Mouse (Mus musculus) stomach, embryonic 15.5 days (tissue): ENCODE results near the gene Ckap2. TPM values are rescaled to one million over a fixed set of nuclear protein-coding genes. Genes with fewer than 3 reads are reported as not detected.

Source experiments
- ATAC-seq: fragments of 200-750 bp; cut with Nextera tagmentation; 2 replicates; pipeline ENCODE4 v1.8.0; 2017; ENCODE audit warnings: low read depth, moderate number of reproducible peaks, moderate TSS enrichment; ENCODE audit not compliant: insufficient read depth, low FRiP score
- H3K27ac ChIP-seq: fragments of 300-500 bp; sonication (generic); 2 replicates; pipeline ENCODE4 v1.5.1; 2015; ENCODE audit warnings: mild to moderate bottlenecking, inconsistent platforms
- H3K27me3 ChIP-seq: fragments of 300-500 bp; sonication (generic); replicated peaks from 2 replicates; pipeline ENCODE4 v1.6.1; 2015; ENCODE audit warnings: inconsistent platforms
- H3K36me3 ChIP-seq: fragments of 300-500 bp; sonication (generic); 2 replicates; pipeline ENCODE4 v1.6.1; 2015; ENCODE audit warnings: inconsistent platforms
- H3K4me1 ChIP-seq: fragments of 300-500 bp; sonication (generic); 2 replicates; pipeline ENCODE4 v1.6.1; 2015; ENCODE audit warnings: inconsistent platforms
- H3K4me2 ChIP-seq: fragments of 300-500 bp; sonication (generic); 2 replicates; pipeline ENCODE4 v1.6.1; 2015; ENCODE audit warnings: mild to moderate bottlenecking, inconsistent platforms
- H3K4me3 ChIP-seq: fragments of 300-500 bp; sonication (generic); replicated peaks from 2 replicates; pipeline ENCODE4 v1.5.1; 2015; ENCODE audit warnings: inconsistent platforms
- H3K9ac ChIP-seq: fragments of 300-500 bp; sonication (generic); 2 replicates; pipeline ENCODE4 v1.6.1; 2015; ENCODE audit warnings: inconsistent platforms
- H3K9me3 ChIP-seq: fragments of 300-500 bp; sonication (generic); 2 replicates; pipeline ENCODE4 v1.6.1; 2016; ENCODE audit warnings: inconsistent platforms
- WGBS: fragments of 180-500 bp; shearing (Covaris S2); methylation state at CpG from one replicate; pipeline ENCODE4 v1.1.7; 2015; 5-methylcytosine and 5-hydroxymethylcytosine counted together
- polyA plus RNA-seq: library from polyadenylated mRNA; unstranded; fragments of >200 nt; fragmentation: Nextera tagmentation; extraction: Ambion mirVana; gene quantifications from 2 replicates; pipeline ENCODE4 v1.2.1, GENCODE M21; 2015

Ckap2 gene
- polyA plus RNA-seq: 42.1 and 50.1 TPM in 2 replicates

DNA sequence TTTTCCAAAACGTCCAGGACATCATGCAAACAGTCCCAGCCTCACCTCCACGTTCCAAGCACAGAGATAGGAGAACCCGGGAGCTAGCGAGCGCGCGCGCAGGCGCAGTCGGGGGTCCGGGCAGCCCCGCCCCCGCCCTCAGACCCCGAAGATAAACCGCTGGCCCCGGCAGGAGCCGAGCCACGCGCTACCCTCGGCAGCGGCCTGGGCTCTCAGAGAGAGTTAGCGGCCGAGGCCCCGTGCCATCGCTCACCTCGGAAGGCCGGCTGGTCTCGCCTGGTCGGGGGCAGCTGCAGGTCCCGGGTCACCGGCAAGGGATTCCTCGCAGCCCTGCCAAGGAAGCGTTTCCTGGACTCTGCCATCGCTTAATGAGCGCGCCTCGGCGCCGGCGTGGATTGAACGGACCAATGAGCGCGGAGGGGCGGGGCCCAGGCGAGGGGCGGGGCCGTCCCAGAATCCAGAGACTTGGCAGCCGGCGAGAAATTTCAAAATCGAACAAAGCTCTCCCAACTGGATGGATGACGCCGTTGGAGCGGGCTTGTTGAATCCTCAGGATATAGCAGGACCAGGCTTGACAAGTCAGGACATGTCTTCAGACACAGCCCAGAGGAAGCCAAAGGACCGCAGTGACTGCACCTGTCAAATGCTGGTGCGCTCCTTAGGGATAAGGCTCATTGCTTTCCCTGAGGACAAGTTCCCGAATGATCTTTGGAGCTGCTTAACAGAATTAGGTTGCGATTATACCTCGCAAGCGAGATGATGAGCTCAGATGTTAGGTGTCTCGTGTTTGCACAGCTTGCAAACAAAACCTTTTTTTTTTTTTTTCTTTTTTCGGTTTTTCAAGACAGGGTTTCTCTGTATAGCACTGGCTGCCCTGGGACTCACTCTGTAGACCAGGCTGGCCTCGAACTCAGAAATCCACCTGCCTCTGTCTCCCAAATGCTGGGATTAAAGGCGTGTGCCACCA is at the start of gene Ckap2:
Gene Ckap2 (minus strand): TSS at position 389 of the 967 bp plus-strand sequence.
- H3K36me3 ChIP-seq: no peaks in the 10 kb centered on the region
- H3K9ac ChIP-seq: peak within 1 kb of the TSS; percentile 62; the same call in 1 of the 2 replicates
- no peaks in the 10 kb centered on the region for H3K9me3 ChIP-seq
- WGBS: 2% methylated on average over 63 of the region's 63 CpGs
- peak within 1 kb of the TSS; percentile 75 for H3K4me2 ChIP-seq
- H3K4me3 ChIP-seq: peak within 1 kb of the TSS; percentile 71
- peaks cover 18% of the 10 kb centered on the region for H3K4me1 ChIP-seq
- H3K27me3 ChIP-seq: no peaks in the 10 kb centered on the region
- peak within 1 kb of the TSS; percentile 85 for H3K27ac ChIP-seq
- peak; percentile 97 for ATAC-seq

DNA sequence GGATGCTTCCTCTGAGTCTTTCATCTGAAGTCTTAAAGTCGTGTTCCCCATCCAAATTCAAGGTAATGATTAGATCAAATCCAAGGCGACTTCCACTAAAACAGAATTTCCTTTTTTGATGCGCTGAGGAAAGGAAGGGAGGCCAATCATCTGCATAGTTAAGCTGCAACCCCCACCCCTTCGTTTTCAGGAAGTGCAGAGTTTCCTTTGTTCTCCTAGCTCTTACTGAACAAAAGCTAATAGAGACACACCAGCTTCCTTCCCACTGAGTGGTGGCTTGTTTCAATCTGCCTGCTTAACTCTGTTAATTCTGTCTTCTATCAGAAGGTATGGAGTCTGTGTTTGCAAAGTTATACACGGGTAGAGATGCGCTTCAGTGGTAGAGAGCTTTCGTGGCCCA is 43.0 kb upstream of the Ckap2 start:
- no peak for ATAC-seq

DNA sequence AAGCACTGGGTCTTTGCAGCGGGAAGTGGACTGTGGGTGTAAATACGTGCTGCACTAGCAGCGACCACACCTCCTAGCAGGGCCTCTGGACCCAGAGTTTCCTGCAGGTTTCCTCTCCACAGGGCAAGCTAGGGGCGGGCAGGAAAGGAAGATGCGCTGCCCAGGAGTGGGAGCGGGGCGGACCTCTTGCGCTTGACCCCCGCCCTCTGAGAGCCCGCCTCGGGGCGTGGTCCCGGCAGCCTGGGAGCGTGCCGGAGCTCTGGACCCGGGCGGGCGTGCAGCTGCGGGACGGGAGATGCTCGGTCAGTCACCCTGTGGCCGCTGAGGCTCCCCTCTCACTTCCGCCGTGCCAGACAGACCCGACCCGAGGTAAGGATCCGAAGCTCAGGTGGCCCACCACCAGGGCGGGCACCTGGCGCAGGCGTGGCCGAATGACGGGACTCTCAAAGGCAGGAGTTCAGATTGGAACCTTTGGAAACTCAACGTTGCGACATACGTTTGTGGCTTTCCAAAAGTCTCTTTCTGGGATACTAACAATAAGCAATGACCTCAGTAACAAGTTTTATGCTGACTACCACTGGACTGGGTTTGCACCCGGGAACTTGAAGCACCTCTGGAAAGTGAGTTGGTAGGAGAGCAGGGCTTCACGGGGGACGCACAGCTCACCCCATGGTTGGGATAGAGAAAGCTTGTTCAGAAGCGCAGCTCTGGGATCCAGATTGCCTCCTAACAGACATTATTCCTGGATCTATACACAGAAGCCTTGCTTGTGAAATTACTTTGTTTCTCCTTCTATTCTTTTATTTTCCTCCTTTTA is 41.6 kb upstream of the Ckap2 start, which contains the start of gene Thsd1:
Gene Thsd1 (plus strand): TSS at position 253 of the 817 bp plus-strand sequence.
- Histone ChIP-seq H3K9me3 (no peaks in the 10 kb centered on the region), H3K27me3 (no peaks in the 10 kb centered on the region), H3K4me3 (peak within 1 kb of the TSS; percentile 55), H3K27ac (peak within 1 kb of the TSS; percentile 63), H3K36me3 (peaks cover 10% of the 10 kb centered on the region; the same call in 1 of the 2 replicates), H3K4me1 (no peaks in the 10 kb centered on the region; the same call in 1 of the 2 replicates), H3K9ac (peak within 1 kb of the TSS; percentile 22; the same call in 1 of the 2 replicates), H3K4me2 (peak within 1 kb of the TSS; percentile 95)
- under 1% methylated on average over 39 of the region's 39 CpGs for WGBS
- peak; percentile 86 for ATAC-seq

More for the DNA sequence above, 43.0 kb upstream of the Ckap2 start:
- Histone ChIP-seq H3K4me1 (no peaks in the 10 kb centered on the region; the same call in 1 of the 2 replicates), H3K36me3 (peaks cover 3% of the 10 kb centered on the region; the same call in 1 of the 2 replicates), H3K4me2 (peak overlapping the region; percentile 95), H3K4me3 (0 out of 2 replicates have a peak overlapping the region, but pooled peaks have one; percentile 55), H3K9ac (no peak overlapping the region), H3K27me3 (no peaks in the 10 kb centered on the region), H3K9me3 (no peaks in the 10 kb centered on the region), H3K27ac (0 out of 2 replicates have a peak overlapping the region, but pooled peaks have one; percentile 11)
- WGBS: 48% methylated on average over 7 of the region's 7 CpGs

DNA sequence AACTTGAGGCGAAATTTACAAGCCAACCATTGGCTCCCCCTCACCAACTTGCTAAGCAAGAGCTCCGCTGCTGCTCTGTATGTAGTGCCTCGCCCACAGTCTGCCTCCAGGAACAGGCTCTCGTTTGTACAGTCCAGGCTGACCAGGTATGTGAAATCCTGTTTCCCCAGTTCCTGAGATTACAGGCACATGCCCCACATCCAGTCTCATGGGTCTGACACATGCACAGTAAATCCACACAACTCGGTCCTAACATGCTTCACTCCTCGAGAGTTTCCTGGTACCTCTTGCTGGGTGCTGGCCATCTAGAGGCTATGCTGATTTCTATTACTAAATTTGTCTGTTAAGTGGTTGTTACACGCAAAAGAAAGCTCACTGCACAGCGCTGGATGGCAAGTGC is 40.7 kb upstream of the Ckap2 start:
- peak overlapping the region; percentile 95; the same call in 1 of the 2 replicates for H3K4me2 ChIP-seq
- peak overlapping the region; percentile 63 for H3K27ac ChIP-seq
- H3K9ac ChIP-seq: no peak overlapping the region
- no peaks in the 10 kb centered on the region for H3K9me3 ChIP-seq
- no peaks in the 10 kb centered on the region for H3K27me3 ChIP-seq
- no peak overlapping the region for H3K4me3 ChIP-seq
- 48% methylated on average over 8 of the region's 8 CpGs for WGBS
- H3K4me1 ChIP-seq: no peaks in the 10 kb centered on the region; the same call in 1 of the 2 replicates
- peak; percentile 79 for ATAC-seq
- H3K36me3 ChIP-seq: peaks cover 12% of the 10 kb centered on the region; the same call in 1 of the 2 replicates

DNA sequence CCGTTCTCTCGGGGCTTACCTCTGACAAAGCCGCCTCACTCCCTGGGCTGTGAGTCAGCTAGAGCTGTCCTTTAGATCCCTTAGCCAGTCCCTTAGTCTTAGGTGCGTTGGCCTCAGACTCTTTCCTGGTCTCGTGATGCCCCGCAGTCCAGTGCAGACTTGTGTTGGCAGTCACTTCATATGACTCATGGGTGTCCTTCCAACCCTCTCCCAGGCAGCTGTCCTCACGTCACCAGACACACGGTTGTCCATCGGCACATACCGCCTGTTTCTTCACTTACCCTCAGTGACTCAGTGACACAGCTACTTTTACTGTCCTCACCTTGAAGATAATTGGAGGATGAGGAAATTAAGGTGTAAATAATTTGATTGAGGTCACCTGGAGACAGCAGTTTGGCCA is 29.2 kb upstream of the Ckap2 start:
- H3K4me3 ChIP-seq: no peak overlapping the region
- H3K9ac ChIP-seq: no peak overlapping the region
- no peak for ATAC-seq
- no peaks in the 10 kb centered on the region for H3K9me3 ChIP-seq
- no peaks in the 10 kb centered on the region for H3K27me3 ChIP-seq
- H3K36me3 ChIP-seq: peaks cover 40% of the 10 kb centered on the region
- H3K27ac ChIP-seq: no peak overlapping the region
- H3K4me1 ChIP-seq: no peaks in the 10 kb centered on the region
- H3K4me2 ChIP-seq: no peak overlapping the region
- WGBS: 93% methylated on average over 10 of the region's 10 CpGs

DNA sequence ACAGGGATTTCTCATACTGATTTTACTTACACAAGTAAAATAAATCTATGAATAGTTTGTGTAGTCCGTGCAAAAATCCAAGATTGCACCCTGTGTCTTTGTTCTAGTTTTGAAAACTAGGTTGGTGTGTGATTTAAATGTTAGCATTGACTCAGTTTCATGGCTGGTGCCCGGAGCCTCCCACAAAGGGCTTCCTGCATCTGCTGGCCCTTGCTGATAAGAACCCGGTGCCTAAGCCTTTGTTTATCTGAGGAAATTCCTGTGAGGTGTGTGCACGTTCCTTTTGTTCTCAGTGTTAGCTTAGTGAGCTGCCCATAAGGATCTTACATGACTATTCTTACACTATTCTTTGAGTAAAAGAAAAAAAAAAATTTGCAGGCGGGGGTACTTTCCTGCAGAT is 23.4 kb upstream of the Ckap2 start:
- Histone ChIP-seq H3K36me3 (peaks cover 23% of the 10 kb centered on the region), H3K27ac (0 out of 2 replicates have a peak overlapping the region, but pooled peaks have one; percentile 32), H3K9me3 (no peaks in the 10 kb centered on the region), H3K4me1 (no peaks in the 10 kb centered on the region), H3K4me3 (no peak overlapping the region), H3K9ac (no peak overlapping the region), H3K27me3 (no peaks in the 10 kb centered on the region), H3K4me2 (no peak overlapping the region)
- peak; percentile 92 for ATAC-seq
- 20% methylated on average over 5 of the region's 5 CpGs for WGBS

DNA sequence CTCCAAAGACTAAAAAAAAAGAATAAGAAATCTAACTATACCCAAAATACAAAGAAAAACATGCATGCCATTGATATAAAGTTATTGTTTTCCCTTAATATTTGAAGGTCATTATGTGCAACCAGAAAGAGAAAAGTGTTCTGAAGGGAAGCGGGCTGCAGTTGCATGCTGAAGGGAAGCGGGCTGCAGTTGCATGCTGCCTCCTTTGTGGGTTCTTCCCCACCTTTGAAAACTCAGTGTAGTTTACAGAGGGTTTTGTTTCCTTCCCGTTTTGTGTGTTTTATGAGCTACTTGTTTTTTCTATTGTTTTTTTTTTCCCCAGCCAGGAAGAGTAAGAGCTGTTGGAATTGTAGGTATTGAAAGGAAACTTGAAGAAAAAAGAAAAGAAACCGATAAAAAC is 21.9 kb upstream of the Ckap2 start:
- no peak overlapping the region for H3K9ac ChIP-seq
- H3K27ac ChIP-seq: no peak overlapping the region; the same call in 1 of the 2 replicates
- 62% methylated on average over 4 of the region's 4 CpGs for WGBS
- H3K4me2 ChIP-seq: no peak overlapping the region
- no peak overlapping the region for H3K4me3 ChIP-seq
- no peaks in the 10 kb centered on the region for H3K9me3 ChIP-seq
- no peaks in the 10 kb centered on the region for H3K27me3 ChIP-seq
- peaks cover 19% of the 10 kb centered on the region for H3K36me3 ChIP-seq
- ATAC-seq: no peak
- no peaks in the 10 kb centered on the region for H3K4me1 ChIP-seq

DNA sequence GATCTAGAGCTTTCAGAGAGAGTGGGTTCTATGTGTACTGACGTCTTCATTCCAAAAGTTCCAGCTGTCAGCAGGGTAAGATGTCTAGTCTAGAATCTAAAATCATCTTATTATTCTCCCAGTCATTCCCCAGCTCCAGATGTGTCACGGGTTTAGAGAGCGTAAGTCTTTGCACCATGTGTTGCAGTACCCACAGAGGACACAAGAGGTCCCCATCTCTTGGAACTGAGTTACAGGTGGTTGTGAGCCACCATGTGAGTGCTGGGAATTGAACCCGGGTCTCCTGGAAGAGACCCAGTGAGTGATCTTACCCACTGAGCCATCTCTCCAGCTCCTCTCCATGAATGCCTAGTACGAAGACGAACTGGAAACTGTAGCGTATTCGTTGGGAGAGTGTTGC is 13.9 kb upstream of the Ckap2 start:
- ATAC-seq: no peak
- WGBS: 98% methylated on average over 8 of the region's 8 CpGs

DNA sequence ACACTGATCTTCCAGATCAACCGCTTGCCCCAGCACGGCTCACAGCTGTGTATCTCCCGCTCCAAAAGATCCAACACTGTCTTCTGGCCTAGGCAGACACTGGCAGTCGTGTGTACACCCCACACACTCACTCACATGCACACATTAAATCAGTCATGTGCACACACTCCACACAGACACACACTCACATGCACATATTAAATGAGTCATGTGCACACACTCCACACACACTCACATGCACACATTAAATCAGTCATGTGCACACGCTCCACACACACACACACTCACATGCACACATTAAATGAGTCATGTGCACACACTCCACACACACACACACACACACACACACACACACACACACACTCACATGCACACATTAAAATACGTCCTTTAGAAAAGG is 12.3 kb upstream of the Ckap2 start:
- Histone ChIP-seq H3K4me2 (no peak overlapping the region), H3K9ac (no peak overlapping the region), H3K36me3 (peaks cover 10% of the 10 kb centered on the region), H3K27me3 (no peaks in the 10 kb centered on the region), H3K27ac (no peak overlapping the region), H3K4me3 (no peak overlapping the region), H3K9me3 (no peaks in the 10 kb centered on the region), H3K4me1 (peaks cover 7% of the 10 kb centered on the region; the same call in 1 of the 2 replicates)
- WGBS: 81% methylated on average over 6 of the region's 6 CpGs
- ATAC-seq: no peak

More for the DNA sequence above, 13.9 kb upstream of the Ckap2 start:
- no peak overlapping the region for H3K4me2 ChIP-seq
- peaks cover 4% of the 10 kb centered on the region; the same call in 1 of the 2 replicates for H3K4me1 ChIP-seq
- H3K27me3 ChIP-seq: no peaks in the 10 kb centered on the region
- no peak overlapping the region for H3K4me3 ChIP-seq
- no peaks in the 10 kb centered on the region for H3K9me3 ChIP-seq
- H3K27ac ChIP-seq: no peak overlapping the region
- H3K36me3 ChIP-seq: peaks cover 13% of the 10 kb centered on the region
- H3K9ac ChIP-seq: no peak overlapping the region

DNA sequence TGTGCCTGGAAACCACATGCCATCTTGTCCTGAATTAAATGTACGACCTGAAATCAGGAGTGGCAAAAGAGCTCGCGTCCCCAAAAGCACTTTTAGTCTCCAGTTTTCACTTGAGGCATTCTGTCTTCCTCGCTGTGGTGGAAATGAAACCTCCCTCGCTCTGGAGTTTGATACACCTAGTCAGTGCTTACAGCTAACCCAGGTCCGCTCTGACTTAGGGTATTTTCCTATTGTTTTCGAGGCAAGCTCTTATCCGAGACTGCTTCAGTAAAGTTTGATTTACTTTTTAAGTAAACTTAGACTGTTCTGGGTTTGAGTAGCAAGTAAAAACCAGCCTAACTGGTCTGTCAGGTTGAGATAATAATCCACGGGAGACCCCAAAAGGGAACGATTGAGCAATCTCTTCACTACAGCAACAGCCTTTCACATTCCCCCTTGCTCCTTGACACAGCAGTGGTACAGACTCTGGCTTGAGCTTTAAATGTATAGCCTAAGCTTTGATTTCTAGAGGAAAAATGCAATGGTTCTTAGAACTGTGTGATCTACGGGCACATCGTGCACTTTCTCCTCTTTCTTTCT is 7.9 kb upstream of the Ckap2 start:
- peak; percentile 73 for ATAC-seq
- H3K4me3 ChIP-seq: peak overlapping the region; percentile 82

More for the DNA sequence above, 7.9 kb upstream of the Ckap2 start:
- Histone ChIP-seq H3K4me2 (peak overlapping the region; percentile 57), H3K36me3 (no peaks in the 10 kb centered on the region), H3K4me1 (peaks cover 7% of the 10 kb centered on the region; the same call in 1 of the 2 replicates), H3K27ac (peak overlapping the region; percentile 99), H3K27me3 (no peaks in the 10 kb centered on the region), H3K9ac (peak overlapping the region; percentile 90; the same call in 1 of the 2 replicates), H3K9me3 (no peaks in the 10 kb centered on the region)
- 10% methylated on average over 12 of the region's 12 CpGs for WGBS
